Mouse (Mus musculus): ENCODE measurements around the gene Chchd10.

GRCm38 (mm10) chr10:75921726-75922560 is 11.0 kb upstream of the Chchd10 start:
- TF ChIP-seq POLR2A (IDR thresholded peaks at IDR 0.05; ENCODE audit: extremely low read depth, insufficient read depth, low read length) = no peak
- no peak for TF ChIP-seq CTCF (IDR thresholded peaks at IDR 0.05; ENCODE audit: extremely low read depth, insufficient read depth, low read length)

All from cortical plate, adult 2 months (tissue).